Mouse (Mus musculus) c-Kit-positive CD71-positive TER-119-negative erythroid progenitor cells, embryonic 14.5 days (primary cell): ENCODE measurements around the gene Mdm2.
"Not testable (repeated sequence)": the region's sequence is repeated elsewhere in the genome, so short reads cannot be mapped to it uniquely, and the experiment has no call there.

Experiments
- DNase-seq: peaks from one replicate; pipeline ENCODE4 v3.0.0-alpha.2; 2013; ENCODE audit warnings: low read depth

Mdm2 gene

DNA sequence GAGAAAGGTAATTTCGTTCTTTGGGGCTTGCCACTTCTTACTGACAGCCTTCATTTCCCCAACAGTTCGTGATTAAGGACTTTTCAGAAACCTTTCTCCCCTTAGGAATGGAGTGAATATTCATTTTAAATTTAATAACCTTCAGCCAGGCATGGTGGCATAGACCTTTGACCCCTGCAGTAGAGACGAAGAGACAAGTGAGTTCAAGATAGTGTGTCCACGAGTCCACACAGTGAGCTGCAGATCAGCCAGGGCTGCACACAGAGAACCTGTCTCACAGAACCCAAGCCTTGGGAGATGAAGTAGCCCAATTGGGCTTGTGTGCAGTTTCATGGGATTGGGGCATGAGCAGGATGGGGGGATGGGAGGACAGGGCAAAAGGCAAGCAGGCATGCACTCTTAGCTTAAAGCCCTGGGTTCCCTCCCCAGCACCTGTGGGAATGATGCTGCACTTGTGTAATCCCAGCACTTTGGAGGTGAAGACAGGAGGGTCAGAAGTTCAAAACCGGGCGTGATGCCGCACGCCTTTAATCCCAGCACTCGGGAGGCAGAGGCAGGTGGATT, 1.7 kb upstream of the Mdm2 start:
- DNase-seq, result no peak

DNA sequence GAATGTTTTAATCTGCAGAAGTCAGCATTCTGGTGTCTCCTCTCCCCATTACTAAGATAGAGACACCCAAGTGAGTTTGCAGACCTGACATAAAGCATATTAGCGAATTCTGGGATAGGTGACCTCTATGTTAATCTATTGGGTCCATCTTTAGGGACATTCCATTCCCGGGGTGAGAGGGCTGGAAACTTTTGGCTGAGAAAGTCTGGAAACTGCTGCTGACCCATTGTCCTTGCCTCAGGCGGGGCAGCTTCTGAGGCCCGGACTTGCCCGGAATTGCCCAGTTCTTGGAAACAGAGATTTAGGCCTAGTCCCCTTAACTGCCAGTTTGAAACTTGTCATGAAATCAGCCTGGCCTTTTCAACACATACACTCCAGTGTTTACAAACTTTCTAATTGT, 850 bp upstream of the Mdm2 start:
- no peak for DNase-seq

DNA sequence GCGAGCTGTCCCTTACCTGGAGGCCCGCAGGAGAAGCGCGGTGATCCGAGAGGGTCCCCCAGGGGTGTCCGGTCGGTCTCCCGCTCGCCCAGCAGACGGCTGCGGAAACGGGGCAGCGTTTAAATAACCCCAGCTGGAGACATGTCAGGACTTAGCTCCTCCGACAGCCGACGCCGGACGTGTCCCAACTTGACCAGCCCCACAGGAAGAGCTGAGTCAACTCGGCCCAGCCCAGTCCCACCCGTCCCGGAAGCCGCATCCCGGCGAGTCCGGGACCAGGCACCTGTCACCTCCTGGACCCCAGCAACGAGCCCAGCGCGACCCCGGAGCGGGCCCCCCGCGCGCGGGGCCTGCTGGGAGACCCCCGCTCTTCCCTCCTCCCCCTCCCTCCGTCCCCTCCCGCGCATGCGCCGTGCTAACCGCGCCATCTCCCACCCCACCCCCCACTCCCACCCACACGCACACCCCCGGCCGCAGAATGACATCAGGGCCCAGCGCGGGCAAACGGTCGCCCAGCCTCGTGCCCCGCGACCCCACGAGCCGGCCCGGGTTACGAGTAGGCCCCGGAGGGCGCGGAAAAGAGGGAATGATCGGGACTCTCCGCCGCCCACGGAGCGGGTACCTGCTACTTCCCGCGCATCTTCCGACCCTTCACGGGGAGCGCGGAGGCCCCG, 491 bp downstream of the Mdm2 start:
- DNase-seq, result peak; percentile 44

DNA sequence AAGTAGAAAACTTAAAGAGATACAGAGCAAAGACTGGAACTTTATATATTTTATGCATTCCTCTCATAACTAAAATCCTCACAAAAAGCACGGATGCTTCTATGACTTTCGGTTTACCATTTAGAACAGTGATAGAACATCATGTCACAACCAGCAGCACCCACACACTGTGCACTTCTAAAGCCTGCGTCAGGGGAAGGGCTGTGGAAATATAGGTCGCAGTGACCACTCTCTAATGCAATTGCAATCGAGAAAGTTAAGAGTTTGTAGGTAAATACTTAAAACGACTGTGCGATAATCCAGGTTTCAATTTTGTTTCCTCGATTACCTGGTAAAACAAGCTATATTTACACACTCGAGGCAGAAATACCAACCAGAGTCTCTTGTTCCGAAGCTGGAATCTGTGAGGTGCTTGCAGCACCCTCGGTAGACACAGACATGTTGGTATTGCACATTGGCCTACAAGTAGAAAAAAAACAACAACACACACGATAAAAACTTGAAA, 1.2 kb downstream of the Mdm2 start:
- DNase-seq, result peak; percentile 21

DNA sequence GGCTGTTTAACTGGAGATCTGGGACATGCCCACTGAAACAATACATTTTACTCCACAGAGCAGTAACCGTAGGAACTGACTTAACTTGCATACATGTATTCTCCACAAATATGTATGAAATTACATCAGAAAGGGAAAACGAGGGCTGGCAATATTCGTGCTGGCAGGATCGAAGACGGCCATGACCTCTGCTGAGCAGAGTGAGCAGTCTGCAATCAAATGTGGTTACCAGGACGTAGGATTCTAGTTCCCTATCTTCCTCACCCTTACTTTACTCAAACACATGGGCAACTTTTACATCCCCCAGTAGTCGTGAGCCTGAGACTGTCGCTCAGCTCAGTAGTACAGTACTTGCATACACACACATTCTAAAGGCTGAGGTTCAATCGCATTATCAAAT, 1.7 kb downstream of the Mdm2 start:
- no peak for DNase-seq

DNA sequence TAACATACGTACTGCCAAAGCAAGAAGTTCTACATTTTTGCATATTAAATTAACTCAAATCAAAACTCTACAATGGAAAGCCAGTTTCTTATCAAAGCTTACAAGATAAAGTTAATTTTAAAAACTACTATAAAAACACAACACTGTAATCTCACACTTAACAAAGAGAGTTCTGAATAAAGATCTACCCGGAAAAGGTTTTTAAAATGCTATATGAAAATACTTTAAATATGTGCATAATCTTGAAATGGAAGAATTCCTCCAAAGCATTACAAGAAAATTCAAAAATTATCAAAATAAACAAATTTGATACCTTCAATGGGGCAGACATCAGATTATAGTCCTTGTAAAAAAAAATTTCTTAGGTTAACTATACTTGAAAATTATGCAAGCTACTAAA, 2.2 kb downstream of the Mdm2 start:
- no peak for DNase-seq

DNA sequence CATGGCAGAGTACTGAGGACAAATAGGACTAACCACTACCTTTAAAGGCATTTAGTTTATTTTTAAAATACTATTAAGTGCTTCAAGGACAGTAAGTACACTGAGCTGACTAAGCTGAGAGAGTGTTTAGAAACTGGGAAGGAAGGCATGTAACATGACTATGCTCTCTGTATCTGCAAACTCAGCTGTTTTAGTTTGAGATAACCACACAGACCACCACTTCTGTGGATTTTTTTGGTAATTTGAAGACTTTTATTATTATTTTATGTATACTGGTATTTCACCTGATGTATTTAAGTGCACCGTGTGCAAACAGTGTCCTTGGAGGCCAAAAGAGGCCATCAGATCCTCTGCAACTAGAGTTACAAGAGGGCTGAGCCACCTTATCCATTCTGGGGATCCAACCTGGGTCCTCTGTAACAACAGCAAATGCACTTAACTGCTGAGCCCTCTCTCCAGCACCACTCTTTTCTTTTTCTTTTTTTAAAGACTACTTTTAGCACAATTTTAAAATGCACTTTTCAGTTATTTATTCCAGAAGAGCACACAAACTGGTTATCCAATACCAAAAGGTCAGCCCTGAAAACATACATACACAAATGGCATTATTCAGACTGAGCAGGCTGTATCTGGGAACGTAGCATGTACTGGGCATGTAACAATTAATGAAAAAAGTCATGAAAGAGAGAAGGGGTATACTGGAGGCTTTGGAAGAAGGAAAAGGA, 3.3 kb downstream of the Mdm2 start:
- DNase-seq, result no peak

DNA sequence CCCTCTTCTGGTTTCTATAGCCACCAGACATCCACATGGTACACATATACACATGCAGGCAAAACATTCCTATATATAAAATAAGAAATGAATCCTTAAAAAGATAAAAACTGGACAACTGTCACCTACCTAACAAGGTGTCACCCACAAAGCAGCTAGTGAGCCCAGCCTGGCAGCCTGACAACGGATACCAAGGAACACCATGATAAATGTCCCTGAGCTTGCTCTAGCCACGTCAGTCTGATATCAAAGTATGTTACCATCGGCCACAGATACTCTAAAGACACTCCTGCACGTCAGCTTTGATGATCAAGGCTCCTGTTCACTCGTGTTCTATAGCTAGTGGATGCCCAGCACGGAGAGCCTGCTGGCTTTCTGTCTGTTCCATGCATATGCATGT, 4.1 kb downstream of the Mdm2 start:
- DNase-seq, result no peak

DNA sequence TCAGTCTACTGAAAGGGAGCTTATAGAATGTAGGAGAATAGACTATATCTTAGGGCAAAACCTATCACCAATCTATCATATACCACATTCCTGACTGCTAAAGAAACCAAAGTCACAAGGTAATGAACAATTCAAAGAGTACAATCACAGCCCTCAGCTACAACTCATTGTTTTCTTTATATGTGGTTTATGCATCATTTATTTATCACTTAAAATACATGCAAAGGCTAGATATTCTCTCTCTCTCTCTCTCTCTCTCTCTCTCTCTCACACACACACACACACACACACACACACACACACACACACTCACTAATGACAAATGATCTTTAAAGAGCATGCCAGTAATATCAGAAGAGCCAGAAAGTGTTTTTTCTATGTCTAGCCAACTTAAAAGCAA, 4.8 kb downstream of the Mdm2 start:
- DNase-seq, result no peak

DNA sequence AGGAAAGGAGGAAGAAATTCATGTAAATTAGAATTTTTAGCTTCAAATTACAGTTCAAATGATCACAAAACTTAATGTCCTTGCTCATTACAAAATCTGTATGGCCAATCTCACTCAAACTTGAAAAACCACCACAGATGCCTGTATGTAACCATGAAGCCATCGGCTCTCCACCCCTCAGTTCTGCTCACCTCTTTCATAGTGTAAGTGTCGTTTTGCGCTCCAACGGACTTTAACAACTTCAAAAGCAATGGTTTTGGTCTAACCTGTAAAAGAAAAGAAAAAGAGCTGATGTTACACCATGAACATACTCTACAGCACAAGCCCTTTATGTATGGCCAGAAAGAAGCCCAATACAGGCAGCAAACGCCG, 5.6 kb downstream of the Mdm2 start:
- DNase-seq, result no peak

DNA sequence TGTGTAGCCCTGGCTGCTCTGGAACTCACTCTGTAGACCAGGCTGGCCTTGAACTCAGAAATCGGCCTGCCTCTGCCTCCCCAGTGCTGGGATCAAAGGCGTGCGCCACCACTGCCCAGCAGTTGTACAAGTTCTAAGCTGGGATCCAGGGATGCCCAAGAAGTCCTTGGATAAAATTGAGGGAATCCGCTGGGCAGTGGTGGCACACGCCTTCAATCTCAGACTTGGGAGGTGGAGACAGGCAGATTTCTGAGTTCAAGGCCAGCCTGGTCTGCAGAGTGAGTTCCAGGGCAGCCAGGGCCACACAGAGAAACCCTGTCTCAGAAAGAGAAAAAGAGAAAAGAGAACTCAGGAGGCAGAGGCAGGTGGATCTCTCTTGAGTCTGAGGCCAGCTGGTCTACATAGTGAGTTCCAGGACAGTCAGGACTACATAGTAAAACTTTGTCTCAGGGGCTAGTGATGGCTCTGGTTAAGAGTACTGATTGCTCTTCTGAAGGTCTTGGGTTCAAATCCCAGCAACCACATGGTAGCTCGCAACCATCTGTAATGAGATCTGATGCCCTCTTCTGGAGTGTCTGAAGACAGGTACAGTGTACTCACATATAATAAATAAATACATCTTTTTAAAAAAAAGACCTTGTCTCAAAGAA, 6.1 kb downstream of the Mdm2 start:
- not testable (repeated sequence) for DNase-seq

DNA sequence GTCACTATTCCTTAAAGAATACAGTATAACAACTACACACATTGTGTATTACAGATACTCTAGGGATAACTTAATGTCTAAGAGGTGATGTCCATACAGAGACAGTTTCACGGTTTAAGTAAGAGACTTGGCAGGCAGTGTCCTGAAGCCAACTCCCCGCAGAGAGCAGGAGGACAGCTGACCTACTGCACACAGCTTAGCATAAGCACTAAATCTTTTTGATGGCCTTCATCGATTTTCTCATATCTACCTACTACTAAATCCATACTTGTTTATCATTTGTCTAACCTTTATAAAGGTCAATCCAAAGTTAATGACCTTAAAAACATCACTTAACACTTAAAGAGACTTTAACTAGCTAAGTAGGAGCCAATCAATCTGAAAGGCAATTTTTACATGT, 7.1 kb downstream of the Mdm2 start:
- no peak for DNase-seq

DNA sequence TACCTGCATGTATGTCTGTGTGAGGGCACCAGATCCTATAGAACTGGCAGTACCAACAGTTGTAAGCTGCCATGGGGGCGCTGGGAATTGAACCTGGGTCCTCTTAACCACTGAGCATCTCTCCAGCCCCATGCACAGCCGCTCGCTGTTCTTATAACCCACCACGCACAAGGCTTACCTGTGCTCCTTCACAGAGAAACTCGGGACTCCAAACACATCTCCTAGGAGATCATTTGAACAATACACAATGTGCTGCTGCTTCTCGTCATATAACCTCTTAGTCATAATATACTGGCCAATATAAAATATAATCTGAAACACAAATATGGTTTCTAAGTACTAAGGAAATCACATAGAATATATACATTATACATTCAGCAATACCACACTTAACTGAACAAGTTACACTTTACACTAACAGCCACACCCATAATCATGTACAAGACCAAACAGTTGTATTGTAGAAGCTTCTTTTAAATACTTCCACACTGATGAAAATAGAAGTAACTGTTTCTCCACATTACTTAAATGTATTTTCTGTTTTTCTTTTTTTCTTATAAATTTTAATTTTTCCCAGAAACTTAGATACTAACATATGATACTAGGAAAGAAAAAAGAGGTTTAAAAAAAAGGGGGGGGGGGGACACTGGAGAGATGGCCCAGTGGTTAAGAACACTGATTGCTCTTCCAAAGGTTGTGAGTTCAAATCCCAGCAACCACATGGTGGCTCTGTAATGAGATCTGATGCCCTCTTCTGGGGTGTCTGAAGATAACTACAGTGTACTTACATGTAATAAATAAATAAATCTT, 8.3 kb downstream of the Mdm2 start:
- no peak for DNase-seq

DNA sequence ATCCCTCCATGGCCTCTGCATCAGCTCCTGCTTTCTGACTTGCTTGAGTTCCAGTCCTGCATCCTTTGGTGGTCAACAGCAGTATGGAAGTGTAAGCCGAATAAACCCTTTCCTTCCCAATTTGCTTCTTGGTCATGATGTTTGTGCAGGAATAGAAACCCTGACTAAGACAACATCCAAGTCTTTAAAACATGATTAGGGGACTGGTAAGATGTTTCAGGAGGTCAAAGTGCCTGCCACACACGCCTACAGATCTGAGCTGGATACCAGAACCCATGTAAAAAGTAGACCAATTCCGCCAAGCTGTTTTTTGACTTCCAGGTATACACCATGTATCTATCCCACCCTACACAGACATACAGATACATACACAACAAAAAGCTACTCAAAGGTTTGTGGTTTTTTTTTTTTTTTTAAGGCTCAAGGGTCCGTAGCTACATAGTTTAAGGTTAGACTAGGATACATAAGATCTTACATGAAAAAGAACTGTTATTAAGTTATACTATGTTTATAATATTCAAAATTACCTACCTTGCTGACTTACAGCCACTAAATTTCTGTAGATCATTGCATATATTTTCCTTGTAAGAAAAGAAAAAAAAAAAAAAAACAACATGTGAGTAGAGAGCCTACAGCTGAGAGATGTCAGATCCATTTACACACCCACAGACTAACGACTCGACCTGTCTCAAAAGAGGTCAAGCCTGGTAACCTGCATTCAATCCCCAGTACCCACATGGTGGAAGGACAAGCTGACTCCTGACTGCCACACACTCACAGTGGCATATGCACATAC, 9.3 kb downstream of the Mdm2 start:
- DNase-seq, result no peak

DNA sequence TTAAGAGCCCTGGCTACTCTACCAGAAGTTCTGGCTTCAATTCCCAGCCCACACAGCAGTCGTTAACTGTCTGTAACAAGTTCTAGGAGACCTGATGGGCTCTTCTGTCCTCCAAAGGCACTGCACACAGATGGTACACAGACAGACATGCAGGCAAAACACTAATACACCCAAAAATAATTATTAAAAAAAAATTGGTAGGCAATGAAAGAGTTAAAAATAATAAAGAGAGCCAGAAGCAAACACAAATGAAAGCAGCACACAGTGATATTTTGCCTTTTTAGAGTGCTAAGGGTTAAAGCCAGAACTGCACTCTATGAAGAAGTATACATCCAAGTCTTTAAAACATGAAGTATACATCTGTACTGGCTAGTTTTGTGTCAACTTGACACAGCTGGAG, 10.1 kb downstream of the Mdm2 start:
- DNase-seq, result no peak

DNA sequence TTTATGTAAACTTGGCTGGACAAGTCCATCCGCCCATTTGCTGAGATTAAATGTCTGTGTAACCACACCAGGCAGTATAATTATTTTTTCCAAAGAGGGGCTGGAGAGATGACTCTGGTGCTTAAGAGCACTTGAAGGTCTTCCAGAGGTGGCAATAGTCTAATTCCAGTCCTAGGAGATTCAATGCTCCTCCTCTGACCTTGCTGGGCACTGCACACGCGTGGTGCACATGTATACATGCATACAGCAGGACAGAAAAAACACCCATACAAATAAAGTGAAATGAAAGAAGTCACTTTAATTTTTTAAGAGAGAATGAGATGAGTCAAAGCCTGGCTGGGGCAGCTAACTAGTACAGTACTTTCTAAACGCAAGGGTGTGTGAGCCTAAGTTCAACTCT, 10.6 kb downstream of the Mdm2 start:
- DNase-seq, result no peak

DNA sequence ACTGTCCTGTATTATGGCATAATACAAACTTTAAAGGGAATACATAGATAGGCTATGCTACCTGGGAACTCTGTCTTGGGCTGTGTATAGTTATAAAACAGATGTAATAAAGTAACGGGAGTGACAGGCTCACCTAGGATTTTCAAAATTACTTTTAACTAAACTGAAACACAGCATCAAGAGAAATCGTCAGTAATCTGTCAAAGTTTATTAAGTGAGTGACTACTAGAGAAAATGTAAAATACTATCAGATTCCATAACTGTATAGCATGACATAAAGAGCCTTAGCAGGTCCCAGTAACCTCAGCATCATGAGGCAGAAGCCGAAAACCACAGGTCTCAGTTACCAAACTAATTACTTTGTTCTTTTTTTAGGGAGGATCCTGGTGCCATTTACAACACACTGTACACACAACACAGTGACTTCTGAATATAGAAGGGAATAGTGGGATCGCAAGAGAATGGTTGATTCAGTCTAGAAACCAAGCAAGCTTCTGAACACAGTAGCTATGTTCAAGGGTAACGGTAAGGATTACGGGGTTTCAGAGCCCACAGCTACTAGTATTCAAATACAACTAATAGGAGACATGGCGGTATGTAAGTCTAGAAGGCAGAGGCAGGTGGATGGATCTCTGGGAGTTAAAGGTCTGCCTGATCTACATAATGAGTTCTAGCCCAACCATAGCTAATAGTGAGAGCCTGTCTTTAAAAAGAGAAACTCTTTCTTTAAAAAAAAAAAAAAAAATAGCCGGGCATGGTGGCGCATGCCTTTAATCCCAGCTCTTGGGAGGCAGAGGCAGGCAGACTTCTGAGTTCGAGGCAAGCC, 12.0 kb downstream of the Mdm2 start:
- no peak for DNase-seq

DNA sequence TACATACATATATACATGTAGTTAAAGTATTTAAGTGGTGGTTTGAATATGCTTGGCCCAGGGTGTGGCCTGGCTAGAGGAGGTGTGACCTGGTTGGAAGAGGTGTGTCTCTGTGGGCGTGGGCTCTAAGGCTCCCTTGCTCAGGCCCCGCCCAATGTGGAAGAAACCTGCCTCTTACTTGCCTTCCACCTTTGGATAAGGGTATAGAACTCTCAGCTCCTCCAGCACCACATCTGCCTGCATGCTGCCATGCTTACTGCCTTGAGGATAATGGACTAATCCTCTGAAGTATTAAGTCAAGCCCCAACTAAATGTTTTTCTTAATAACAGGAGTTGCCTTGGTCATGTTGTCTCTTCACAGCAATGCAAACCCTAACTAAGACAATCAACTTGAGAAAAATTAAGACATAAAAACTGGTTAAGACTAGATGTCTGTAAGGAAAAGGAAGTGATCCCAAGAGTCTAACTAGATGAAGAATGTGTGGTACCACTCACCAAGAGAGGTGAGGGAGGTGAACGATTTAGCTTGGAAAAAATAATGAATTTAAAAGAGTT, 12.9 kb downstream of the Mdm2 start:
- no peak for DNase-seq

DNA sequence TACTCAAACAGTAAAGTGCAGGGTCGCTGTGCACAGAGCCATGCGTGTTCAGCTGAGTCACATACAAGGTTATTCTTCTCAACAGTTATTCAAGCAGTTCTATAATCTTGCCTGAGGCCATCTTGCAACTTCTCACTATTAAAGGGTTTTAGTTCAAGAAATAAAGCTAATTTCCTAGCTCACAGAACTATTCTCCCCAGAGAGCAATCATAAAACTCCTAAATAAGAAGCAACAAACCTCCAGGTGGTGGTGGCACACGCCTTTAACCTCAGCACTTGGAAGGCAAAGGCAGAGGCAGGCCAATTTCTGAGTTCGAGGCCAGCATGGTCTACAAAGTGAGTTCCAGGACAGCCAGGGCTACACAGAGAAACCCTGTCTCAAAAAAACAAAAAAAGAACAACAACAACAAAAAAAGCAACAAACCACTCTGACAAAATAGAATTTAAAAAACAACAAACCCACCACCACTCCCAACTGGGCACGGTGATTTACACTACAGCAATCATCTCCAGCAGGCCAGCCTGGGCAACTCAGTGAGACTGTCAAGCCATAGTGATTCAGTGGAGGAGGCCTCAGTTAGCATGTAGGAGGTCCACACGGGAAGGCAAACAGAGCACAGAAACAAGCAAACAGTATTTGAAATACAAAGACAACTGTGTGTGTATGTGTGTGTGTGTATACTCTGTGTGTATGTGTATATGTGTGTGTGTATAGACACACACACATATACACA, 13.6 kb downstream of the Mdm2 start:
- no peak for DNase-seq
